Mouse (Mus musculus) mouse embryonic stem cell (cell line): ENCODE measurements around the gene Pam.
"Not testable (repeated sequence)": the region's sequence is repeated elsewhere in the genome, so short reads cannot be mapped to it uniquely, and the experiment has no call there.

Source experiments
- in situ Hi-C, 2 experiments: fragments of 300-500 bp; cut with MboI; formaldehyde crosslinking; loops; 1 replicate in 1 of 2; 3 replicates in 1 of 2; pipeline ENCODE4 v1.14.3; 2019 to 2020; ENCODE audit warnings: low sequenced_read_pairs in 2 of 2, low pct_unique_long_range_greater_than_20kb in 1 of 2, mixed read lengths in 1 of 2; ENCODE audit not compliant: unreplicated experiment in 1 of 2

Gene Pam

GRCm38 (mm10) chr1:98049756-98050155 lies 45.7 kb downstream of the Pam start:
- in situ Hi-C loops = no loop called here

GRCm38 (mm10) chr1:98048218-98048801 lies 47.1 kb downstream of the Pam start:
- in situ Hi-C loops = no loop called here

GRCm38 (mm10) chr1:98047284-98048217 lies 47.9 kb downstream of the Pam start:
- in situ Hi-C loops = no loop called here

DNA sequence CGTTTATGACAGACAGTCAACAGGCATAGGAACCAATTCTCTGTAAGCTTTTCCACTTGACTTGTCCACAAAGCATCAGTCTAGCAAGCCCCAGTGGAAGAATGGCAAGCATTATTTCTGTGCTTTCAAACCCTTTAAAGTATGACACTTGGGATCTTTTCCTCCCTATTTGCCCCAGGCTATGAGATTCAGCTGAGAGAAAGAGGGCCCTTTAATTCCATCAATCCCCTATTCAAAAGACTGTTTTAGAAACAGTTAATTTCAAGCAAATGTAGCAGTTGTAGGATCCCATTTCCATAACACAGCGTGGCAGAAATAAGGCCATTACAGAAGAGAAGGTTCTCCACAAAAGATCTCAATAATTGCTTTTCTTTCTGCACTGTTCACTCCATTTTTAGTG lies 53.0 kb downstream of the Pam start:
- in situ Hi-C loops = no loop called here

DNA sequence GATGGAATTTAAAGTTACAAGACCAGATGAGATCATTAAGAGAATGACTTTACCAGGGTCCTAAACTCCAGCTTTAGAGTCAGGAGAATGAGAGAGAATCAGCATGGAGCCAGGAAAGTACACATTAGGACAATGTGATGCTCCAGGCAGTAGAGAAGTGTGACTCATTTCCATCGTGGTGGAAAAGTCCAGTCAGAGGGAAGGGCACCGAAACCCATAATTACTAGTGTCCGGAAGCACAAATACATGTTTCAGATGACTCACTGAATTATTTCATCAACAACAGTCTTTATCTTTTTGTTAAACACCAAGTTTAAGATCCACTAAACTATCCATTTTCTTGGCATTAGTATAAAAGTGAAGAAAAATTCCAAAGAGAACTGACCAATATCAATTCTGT lies 57.2 kb downstream of the Pam start:
- in situ Hi-C loops = no loop called here

GRCm38 (mm10) chr1:98035736-98036135 lies 59.7 kb downstream of the Pam start:
- in situ Hi-C loops = no loop called here

- in situ Hi-C loops = no loop called here
These were observed 63.6 kb downstream of the Pam start for GRCm38 (mm10) chr1:98031802-98032201.

DNA sequence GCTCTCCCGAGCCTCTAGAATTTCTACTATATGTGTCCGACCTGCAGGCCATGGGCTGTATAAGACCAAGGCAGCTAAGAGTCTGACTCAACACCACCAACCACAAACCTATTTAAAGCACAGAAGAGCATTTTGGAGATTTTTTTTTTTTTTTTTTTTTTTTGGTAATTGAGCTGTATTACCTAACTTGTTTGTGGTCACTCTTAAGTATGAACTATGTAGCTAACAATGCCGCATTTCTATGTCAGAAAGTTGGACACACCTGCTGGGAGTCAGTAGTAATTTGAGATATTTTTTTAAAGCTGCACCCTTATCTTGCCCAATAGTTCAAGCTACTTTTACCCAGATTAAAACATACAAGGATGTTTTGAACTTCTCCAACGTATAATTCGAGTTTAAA lies 66.4 kb downstream of the Pam start:
- in situ Hi-C loops = no loop called here

GRCm38 (mm10) chr1:98028468-98028867 lies 67.0 kb downstream of the Pam start:
- in situ Hi-C loops = no loop called here

DNA sequence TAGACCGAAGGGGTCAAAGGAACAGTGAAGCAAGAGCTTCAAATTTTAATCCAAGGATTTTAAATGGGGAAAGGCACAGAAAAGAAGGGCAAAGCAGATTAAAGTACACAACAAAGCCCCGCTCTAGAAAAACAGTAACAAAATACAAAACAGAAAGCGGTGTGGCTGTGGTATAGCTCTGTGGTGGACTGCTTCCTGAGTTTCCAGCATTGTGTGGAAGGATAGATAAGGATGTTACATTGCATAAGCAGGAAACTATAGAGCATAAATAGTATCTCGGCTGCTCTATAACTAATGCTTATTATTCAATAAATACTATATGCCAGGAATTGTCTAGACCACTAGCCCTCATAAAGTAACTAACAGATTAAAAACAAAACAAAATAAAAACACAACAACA lies 67.5 kb downstream of the Pam start:
- in situ Hi-C loops = no loop called here

DNA sequence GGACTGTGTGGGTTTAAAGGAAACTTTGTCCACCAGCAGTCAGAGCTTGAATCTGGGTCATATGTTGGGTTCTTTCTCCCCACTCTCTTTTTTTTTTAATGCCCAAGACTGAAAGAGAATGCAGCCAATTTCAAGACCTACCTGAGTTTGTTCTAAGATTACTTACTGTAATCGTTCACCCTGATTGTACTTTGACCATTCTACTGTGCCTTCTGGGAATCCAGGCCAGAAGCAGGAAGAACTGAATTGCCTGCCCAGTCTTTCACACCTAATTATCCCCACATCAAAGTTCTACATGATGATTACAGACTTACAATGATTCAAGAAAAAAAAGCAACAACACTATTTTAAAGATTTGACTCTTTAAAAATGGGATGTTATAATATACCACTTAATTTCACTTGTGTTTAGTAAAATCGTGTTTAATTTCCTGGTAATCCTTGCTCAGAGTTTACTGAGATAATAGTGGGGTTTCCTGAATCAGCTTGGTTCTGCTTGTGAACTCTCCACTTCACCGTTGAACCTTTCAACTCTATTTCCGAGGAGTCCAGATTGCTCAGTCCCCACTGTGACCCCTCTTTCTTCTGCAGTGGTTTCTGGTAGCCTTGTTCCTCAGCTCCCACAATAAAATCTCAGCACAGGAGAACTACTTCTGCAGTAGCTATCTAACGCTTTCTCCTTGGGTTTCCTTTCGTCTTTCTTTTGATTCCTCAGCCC lies 69.4 kb downstream of the Pam start:
- in situ Hi-C loops = no loop called here

- in situ Hi-C loops = no loop called here
These were observed 71.6 kb downstream of the Pam start for GRCm38 (mm10) chr1:98023866-98024265.

- in situ Hi-C loops = no loop called here
These were observed 76.5 kb downstream of the Pam start for GRCm38 (mm10) chr1:98018987-98019386.

DNA sequence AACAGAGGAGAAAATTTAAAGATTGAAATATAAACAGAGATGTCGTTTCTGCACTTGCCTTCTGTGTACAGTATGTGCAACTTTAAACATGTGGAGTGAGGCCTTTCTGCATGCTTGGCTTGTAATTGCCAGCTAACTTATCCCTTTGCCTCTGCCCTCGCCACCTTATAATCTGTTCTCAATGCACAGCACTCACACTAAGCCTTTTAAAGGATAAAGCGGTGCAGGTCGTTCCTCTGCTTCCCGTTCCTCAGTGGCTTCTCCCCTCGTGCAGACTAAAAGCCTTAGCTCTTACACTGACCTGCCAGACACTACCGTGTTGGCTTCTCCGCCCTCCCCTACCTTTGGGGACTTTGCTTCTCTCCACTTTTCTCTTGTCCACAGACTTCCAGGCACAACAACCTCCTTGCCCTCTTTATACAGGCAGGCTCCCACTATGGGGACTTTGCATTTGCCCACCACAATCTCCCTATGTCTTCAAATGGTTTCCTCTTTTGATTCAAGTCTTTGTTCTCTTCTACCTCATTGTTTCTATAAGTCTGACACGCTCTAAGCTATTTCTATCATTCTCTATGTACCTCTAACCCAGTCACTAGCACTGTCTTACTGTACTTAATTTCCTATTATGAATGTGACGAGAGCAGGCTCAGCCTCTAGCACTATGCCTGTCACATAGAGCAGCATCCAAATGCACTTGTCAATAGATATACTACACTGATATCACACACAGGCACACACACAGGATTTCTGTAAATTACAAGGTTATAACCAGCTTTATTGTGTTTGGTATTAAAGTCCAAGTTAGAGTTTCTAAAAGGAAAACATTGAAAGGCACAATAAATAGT lies 79.2 kb downstream of the Pam start:
- in situ Hi-C loops = no loop called here

- in situ Hi-C loops = no loop called here
These were observed 79.9 kb downstream of the Pam start for GRCm38 (mm10) chr1:98015564-98015963.

- in situ Hi-C loops = no loop called here
These were observed 92.7 kb downstream of the Pam start for GRCm38 (mm10) chr1:98002561-98003425.

- in situ Hi-C loops = no loop called here
These were observed 96.0 kb downstream of the Pam start for GRCm38 (mm10) chr1:97999465-97999864.

GRCm38 (mm10) chr1:97998961-97999360 lies 96.5 kb downstream of the Pam start:
- in situ Hi-C loops = not testable (repeated sequence)
